ENCODE assay signal across 8 mouse cellular contexts in the genomic region with DNA sequence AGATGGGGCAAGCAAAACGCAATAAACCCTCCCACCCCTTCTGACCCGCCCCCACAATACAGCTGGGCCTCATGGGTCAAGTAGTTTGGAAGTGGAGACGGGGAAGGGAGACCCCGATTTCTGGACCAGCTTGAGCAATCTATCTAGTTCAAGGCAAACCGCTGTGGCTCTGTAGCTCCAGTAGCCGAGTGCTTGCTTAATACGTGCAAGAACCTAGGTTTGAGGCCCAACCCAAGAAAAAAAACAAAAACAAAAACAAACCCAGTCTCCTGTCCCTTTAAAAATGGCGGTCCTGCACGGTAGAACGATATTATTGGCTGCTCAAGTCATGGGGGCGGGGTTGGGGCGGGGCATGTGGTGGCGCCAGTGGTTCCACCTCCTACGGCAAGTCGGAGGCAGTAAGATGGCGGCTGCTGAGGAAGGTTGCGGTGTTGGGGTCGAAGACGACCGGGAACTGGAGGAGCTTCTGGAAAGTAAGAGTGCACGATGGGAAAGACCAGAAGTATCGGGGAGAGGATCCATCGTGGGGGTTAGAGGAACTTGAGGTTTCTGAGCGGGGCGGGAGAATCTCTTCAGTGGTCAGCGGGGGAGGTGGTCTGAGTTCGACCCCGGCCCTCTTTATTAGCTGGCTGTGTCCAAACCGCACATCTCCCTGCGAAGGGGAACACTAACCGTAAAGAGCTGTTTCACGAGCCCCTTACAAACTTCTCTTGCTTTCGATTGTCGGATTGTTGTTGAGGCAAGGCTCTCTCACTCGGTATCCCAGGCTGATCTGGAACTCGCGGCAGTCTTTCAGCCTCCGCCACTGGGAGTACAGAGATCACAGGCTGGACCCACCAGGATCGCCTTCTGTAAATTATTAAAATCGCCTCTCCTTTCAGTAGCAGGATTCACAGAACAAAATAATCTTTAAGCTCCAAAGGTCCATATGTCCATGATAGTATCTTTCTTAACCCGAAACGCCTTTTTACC. TPM values are rescaled to one million over a fixed set of nuclear protein-coding genes. Genes with fewer than 3 reads are reported as not detected.
DNase-seq lines count a peak whose midpoint lies in the region; ATAC-seq and TF ChIP-seq lines count a peak whose summit lies in the region.

A gene (plus strand): TSS at position 380 of the 972 bp plus-strand sequence.

- no peaks in the 10 kb centered on the region for H3K9me3 ChIP-seq in hindbrain, embryonic 16.5 days (ENCODE audit: control insufficient read depth, low read length)

- 1% methylated on average over 42 of the region's 42 CpGs for WGBS in hindbrain, embryonic 16.5 days

- H3K27ac ChIP-seq in gastrocnemius, adult 2 months = peak within 1 kb of the TSS; percentile 89
- H3K27ac ChIP-seq in hindbrain, embryonic 16.5 days (ENCODE audit: low read depth, low read length) = 0 out of 2 replicates have a peak within 1 kb of the TSS, but pooled peaks have one; percentile 56

- H3K4me1 ChIP-seq in hindbrain, embryonic 16.5 days (ENCODE audit: control insufficient read depth, insufficient read depth, low read depth, low read length) = peaks cover 7% of the 10 kb centered on the region

- peak; percentile 96 for ATAC-seq in common myeloid progenitor, adult 5-6 weeks (replicated peaks; ENCODE audit: low read depth, poor library complexity, severe bottlenecking)
- peak; percentile 97 for ATAC-seq in hindbrain, embryonic 16.5 days

- no peaks in the 10 kb centered on the region for H3K27me3 ChIP-seq in hindbrain, embryonic 16.5 days (replicated peaks; ENCODE audit: control insufficient read depth, insufficient read depth, low read length)

- H3K4me2 ChIP-seq in hindbrain, embryonic 16.5 days (ENCODE audit: low read length) = peak within 1 kb of the TSS; percentile 73

- no peak for TF ChIP-seq CTCF in gastrocnemius, adult 2 months (IDR thresholded peaks at IDR 0.05)

- peak within 1 kb of the TSS; percentile 65 for H3K9ac ChIP-seq in hindbrain, embryonic 16.5 days (ENCODE audit: low read depth, low read length)

- DNase-seq in adipocyte (ENCODE audit: low spot score) = peak; percentile 94
- DNase-seq in gastrocnemius, adult 2 months = peak; percentile 82
- DNase-seq in left cerebral cortex, adult 18-20 months (ENCODE audit: low spot score in 2 of 2) = peak; percentile 82 to 87
- DNase-seq in lung, postnatal 4 days = peak; percentile 79 to 81
- peak; percentile 87 for DNase-seq in retina, postnatal 7 days (ENCODE audit: low read depth, low spot score)
- peak; percentile 64 for DNase-seq in urinary bladder, adult 2 months (ENCODE audit: low spot score)

- intact Hi-C loops in gastrocnemius, adult 2 months (cut with DNase I) = loop anchor here (5.0 kb wide), 1 partner anchor 186 kb away; no protein-coding TSS in a partner anchor

- peaks cover 24% of the 10 kb centered on the region for H3K36me3 ChIP-seq in hindbrain, embryonic 16.5 days (ENCODE audit: control insufficient read depth, insufficient read depth, low read length)

- H3K4me3 ChIP-seq in gastrocnemius, adult 2 months = peak within 1 kb of the TSS; percentile 95
- H3K4me3 ChIP-seq in hindbrain, embryonic 16.5 days (ENCODE audit: low read length) = peak within 1 kb of the TSS; percentile 50

RNA-seq across cellular contexts. Expression of the gene that starts here (rescaled TPM):
- 37.1 and 42.2 TPM in 2 replicates for total RNA-seq in common myeloid progenitor, adult 5-6 weeks (2017)
- 10 to 100 TPM; 62.9 to 80.8 TPM for total RNA-seq in gastrocnemius, adult 2 months (2021)
- 169 and 173 TPM in 2 replicates for polyA plus RNA-seq in hindbrain, embryonic 16.5 days (2015; fragmentation: Nextera tagmentation; extraction: Ambion mirVana)
- 10 to 100 TPM; 87.3 to 87.5 TPM for total RNA-seq in left cerebral cortex, adult 18-20 months (2021)
- 89.4 and 89.6 TPM in 2 replicates for polyA plus RNA-seq in urinary bladder, adult 2 months (2012; rRNA removed)

Comparison
In these comparisons a context has a peak if more than half of its experiments do, and no peak if none do; other contexts are left out.
1. Peak in every context shown above with its lines: DNase-seq, ATAC-seq, H3K4me3 ChIP-seq and H3K27ac ChIP-seq.